Mouse (Mus musculus): ENCODE results near the gene Vmn2r79. TPM values are rescaled to one million over a fixed set of nuclear protein-coding genes. Genes with fewer than 3 reads are reported as not detected.
"Not testable (repeated sequence)": the region's sequence is repeated elsewhere in the genome, so short reads cannot be mapped to it uniquely, and the experiment has no call there.

Vmn2r79 gene
- polyA plus RNA-seq (2015; fragmentation: Nextera tagmentation; extraction: Ambion mirVana), result not detected in 2 replicates

DNA sequence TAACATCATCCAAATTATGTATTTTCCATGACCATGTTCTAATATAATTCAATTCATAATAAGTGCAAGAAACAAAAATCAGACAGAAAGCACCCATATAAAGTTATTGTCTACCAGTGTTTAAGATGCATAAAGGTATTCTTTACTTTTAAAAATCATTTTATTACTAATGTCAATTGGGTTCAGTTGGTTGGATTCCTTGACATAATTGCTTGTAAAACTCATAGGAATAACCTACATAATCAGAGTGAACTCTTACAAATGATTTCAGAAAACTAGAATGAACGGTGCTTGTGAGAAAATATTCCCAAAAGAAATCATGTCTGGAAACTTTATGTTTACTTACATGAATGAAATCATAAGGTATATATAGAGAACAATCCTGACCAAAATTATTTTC lies at the start of gene Vmn2r79:
Gene Vmn2r79 (plus strand): TSS at position 301 of the 400 bp plus-strand sequence.
- 83% methylated on average over 1 of the region's 1 CpGs for WGBS
- H3K27ac ChIP-seq; H3K4me3 ChIP-seq (replicated peaks); H3K4me1 ChIP-seq (replicated peaks); H3K36me3 ChIP-seq; H3K4me2 ChIP-seq (replicated peaks); H3K9ac ChIP-seq (replicated peaks); H3K27me3 ChIP-seq; H3K9me3 ChIP-seq; ATAC-seq: not testable (repeated sequence)

DNA sequence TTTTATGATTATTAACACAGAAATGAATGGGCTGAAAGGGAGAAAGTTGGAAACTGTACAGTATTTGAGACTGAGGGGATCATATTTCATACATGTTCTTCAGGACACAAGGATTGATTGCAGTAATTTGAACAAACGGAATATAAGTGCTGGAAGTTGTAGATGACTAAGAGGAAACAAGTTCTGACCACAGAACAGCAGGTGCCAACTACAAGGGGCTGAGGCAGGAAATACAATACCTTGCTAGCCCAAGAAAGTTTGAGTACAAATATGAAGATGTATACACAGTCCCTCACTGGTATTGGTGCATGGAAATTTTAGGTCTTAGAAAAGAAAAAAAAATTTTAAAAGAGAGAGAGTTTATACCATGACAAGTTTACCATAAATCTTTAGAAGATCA lies 1.2 kb upstream of the Vmn2r79 start:
- 84% methylated on average over 1 of the region's 1 CpGs for WGBS
- H3K27me3 ChIP-seq, result no peaks in the 10 kb centered on the region
- H3K4me3 ChIP-seq (replicated peaks), result no peak overlapping the region
- no peaks in the 10 kb centered on the region for H3K9me3 ChIP-seq
- H3K36me3 ChIP-seq, result no peaks in the 10 kb centered on the region
- no peaks in the 10 kb centered on the region for H3K4me1 ChIP-seq (replicated peaks)
- H3K4me2 ChIP-seq (replicated peaks), result no peak overlapping the region
- no peak overlapping the region for H3K9ac ChIP-seq (replicated peaks)
- H3K27ac ChIP-seq, result no peak overlapping the region
- no peak for ATAC-seq

DNA sequence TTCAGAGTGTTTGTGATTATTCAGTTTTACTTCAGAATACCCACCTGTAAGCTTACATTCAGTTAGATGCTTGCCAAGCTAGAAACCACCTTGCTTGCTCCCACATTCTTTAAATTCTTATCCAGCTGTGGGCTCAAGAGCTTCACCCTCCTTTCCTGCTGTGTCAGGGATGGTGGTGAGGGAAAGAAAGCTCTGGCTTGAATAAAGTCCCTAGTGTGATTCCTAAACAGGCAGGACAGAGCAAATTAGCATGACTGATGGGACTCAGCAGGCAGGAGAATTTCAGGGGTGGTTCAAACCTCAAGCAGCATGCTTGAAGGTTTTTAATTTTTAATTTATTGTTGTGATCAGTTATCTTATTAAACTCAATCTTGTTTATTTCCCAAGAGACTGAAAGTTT lies 30.6 kb downstream of the Vmn2r79 start:
- not testable (repeated sequence) for H3K27ac ChIP-seq; H3K4me1 ChIP-seq (replicated peaks); H3K27me3 ChIP-seq; H3K4me2 ChIP-seq (replicated peaks); H3K36me3 ChIP-seq; ATAC-seq; H3K9ac ChIP-seq (replicated peaks); H3K4me3 ChIP-seq (replicated peaks); H3K9me3 ChIP-seq

DNA sequence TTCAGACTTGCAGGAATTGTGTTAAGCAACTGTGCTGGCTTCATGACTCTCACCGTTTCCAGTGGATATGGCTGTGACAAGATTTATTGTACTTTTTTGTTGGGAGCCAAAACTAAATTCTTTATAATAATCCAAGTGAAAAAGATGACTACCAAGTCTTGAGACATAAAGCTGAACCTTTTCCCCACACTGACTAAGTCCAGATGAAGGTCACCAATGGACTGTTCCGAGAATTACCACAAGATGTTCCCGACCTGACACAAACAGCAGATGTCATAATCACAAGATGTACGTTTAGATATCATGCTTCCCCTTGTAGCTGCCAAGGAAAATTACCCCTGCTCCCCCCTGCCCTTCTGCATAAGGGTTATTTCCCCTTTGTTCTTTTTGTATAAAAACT lies 67.7 kb downstream of the Vmn2r79 start:
- no peaks in the 10 kb centered on the region for H3K4me1 ChIP-seq (replicated peaks)
- H3K36me3 ChIP-seq, result no peaks in the 10 kb centered on the region
- no peaks in the 10 kb centered on the region for H3K27me3 ChIP-seq
- H3K27ac ChIP-seq, result no peak overlapping the region
- WGBS, result 85% methylated on average over 4 of the region's 4 CpGs
- H3K4me3 ChIP-seq (replicated peaks), result no peak overlapping the region
- no peak for ATAC-seq
- no peaks in the 10 kb centered on the region for H3K9me3 ChIP-seq
- H3K9ac ChIP-seq (replicated peaks), result no peak overlapping the region
- H3K4me2 ChIP-seq (replicated peaks), result no peak overlapping the region

Other genes starting within 250 kb of the Vmn2r79 start
- 0.15 TPM in 1 of 2 replicates, not detected in the other for gene Folh1, start 220.2 kb upstream of the Vmn2r79 start, polyA plus RNA-seq (2015; fragmentation: Nextera tagmentation; extraction: Ambion mirVana)
- gene Vmn2r77, start 201.1 kb upstream of the Vmn2r79 start, polyA plus RNA-seq (2015; fragmentation: Nextera tagmentation; extraction: Ambion mirVana), result not detected in 2 replicates
- gene Vmn2r78, start 81.0 kb upstream of the Vmn2r79 start, polyA plus RNA-seq (2015; fragmentation: Nextera tagmentation; extraction: Ambion mirVana), result not detected in 2 replicates
- gene Nox4, start 250.0 kb downstream of the Vmn2r79 start, polyA plus RNA-seq (2015; fragmentation: Nextera tagmentation; extraction: Ambion mirVana), result 2.6 and 2.7 TPM in 2 replicates